Mouse (Mus musculus): Measurements from ENCODE around the gene Bri3.

- TF ChIP-seq CTCF (IDR thresholded peaks at IDR 0.05; ENCODE audit: borderline replicate concordance, insufficient read depth, low read length) (no peak), POLR2A (IDR thresholded peaks at IDR 0.05; ENCODE audit: low read depth, low read length) (no peak)
These were observed 40.4 kb downstream of the Bri3 start for GRCm38 (mm10) chr5:144284599-144284998.
